Mouse (Mus musculus): ENCODE results near the gene Col8a2. TPM values are rescaled to one million over a fixed set of nuclear protein-coding genes. Genes with fewer than 3 reads are reported as not detected.

Col8a2 gene
- polyA plus RNA-seq, 1 experiment from 2014 or later: 1.9 TPM

GRCm38 (mm10) chr4:126287302-126287995 lies 856 bp downstream of the Col8a2 start:
- no peak for DNase-seq (ENCODE audit: low spot score)
- H3K4me1 ChIP-seq (replicated peaks; ENCODE audit: control insufficient read depth, insufficient read depth, low read length): peaks cover 6% of the 10 kb centered on the region; the same call in 1 of the 2 replicates
- H3K4me2 ChIP-seq: no peak overlapping the region
- H3K4me3 ChIP-seq (ENCODE audit: low read depth, low read length): peak overlapping the region; percentile 48; the same call in 1 of the 2 replicates
- H3K27ac ChIP-seq (ENCODE audit: low read depth, low read length): no peak overlapping the region
- peaks cover 69% of the 10 kb centered on the region for H3K27me3 ChIP-seq (replicated peaks; ENCODE audit: control insufficient read depth, insufficient read depth, low read length)
- ATAC-seq (replicated peaks; ENCODE audit: low FRiP score): no peak
- no peak overlapping the region for H3K9ac ChIP-seq (ENCODE audit: low read depth, low read length)
- H3K36me3 ChIP-seq (ENCODE audit: control insufficient read depth, insufficient read depth, low read length): no peaks in the 10 kb centered on the region
- 35% methylated on average over 11 of the region's 11 CpGs for WGBS
- H3K9me3 ChIP-seq (ENCODE audit: control insufficient read depth, low read length): no peaks in the 10 kb centered on the region

- DNase-seq (ENCODE audit: low spot score): no peak
- 32% methylated on average over 17 of the region's 17 CpGs for WGBS
- H3K9ac ChIP-seq (ENCODE audit: low read depth, low read length): no peak overlapping the region
Measured at GRCm38 (mm10) chr4:126288085-126288666, 1.6 kb downstream of the Col8a2 start.

GRCm38 (mm10) chr4:126290314-126290713 lies 3.7 kb downstream of the Col8a2 start:
- 76% methylated on average over 8 of the region's 8 CpGs for WGBS
- H3K27me3 ChIP-seq (replicated peaks; ENCODE audit: control insufficient read depth, insufficient read depth, low read length): peaks cover 59% of the 10 kb centered on the region

More at GRCm38 (mm10) chr4:126288085-126288666, 1.6 kb downstream of the Col8a2 start:
- no peak for ATAC-seq (replicated peaks; ENCODE audit: low FRiP score)
- no peak overlapping the region for H3K4me3 ChIP-seq (ENCODE audit: low read depth, low read length)
- peaks cover 69% of the 10 kb centered on the region for H3K27me3 ChIP-seq (replicated peaks; ENCODE audit: control insufficient read depth, insufficient read depth, low read length)
- 0 out of 2 replicates have a peak overlapping the region, but pooled peaks have one; percentile 7 for H3K4me2 ChIP-seq
- no peaks in the 10 kb centered on the region for H3K9me3 ChIP-seq (ENCODE audit: control insufficient read depth, low read length)
- no peak overlapping the region for H3K27ac ChIP-seq (ENCODE audit: low read depth, low read length)
- no peaks in the 10 kb centered on the region for H3K36me3 ChIP-seq (ENCODE audit: control insufficient read depth, insufficient read depth, low read length)
- H3K4me1 ChIP-seq (replicated peaks; ENCODE audit: control insufficient read depth, insufficient read depth, low read length): peaks cover 6% of the 10 kb centered on the region; the same call in 1 of the 2 replicates

GRCm38 (mm10) chr4:126291196-126291595 lies 4.6 kb downstream of the Col8a2 start:
- no peaks in the 10 kb centered on the region for H3K9me3 ChIP-seq (ENCODE audit: control insufficient read depth, low read length)
- no peak overlapping the region for H3K4me2 ChIP-seq
- no peak for ATAC-seq (replicated peaks; ENCODE audit: low FRiP score)
- WGBS: 27% methylated on average over 13 of the region's 13 CpGs
- no peak overlapping the region for H3K4me3 ChIP-seq (ENCODE audit: low read depth, low read length)
- H3K4me1 ChIP-seq (replicated peaks; ENCODE audit: control insufficient read depth, insufficient read depth, low read length): peaks cover 6% of the 10 kb centered on the region; the same call in 1 of the 2 replicates
- H3K36me3 ChIP-seq (ENCODE audit: control insufficient read depth, insufficient read depth, low read length): no peaks in the 10 kb centered on the region
- H3K27me3 ChIP-seq (replicated peaks; ENCODE audit: control insufficient read depth, insufficient read depth, low read length): peaks cover 59% of the 10 kb centered on the region
- H3K9ac ChIP-seq (ENCODE audit: low read depth, low read length): no peak overlapping the region
- DNase-seq (ENCODE audit: low spot score): no peak
- H3K27ac ChIP-seq (ENCODE audit: low read depth, low read length): no peak overlapping the region

More at GRCm38 (mm10) chr4:126290314-126290713, 3.7 kb downstream of the Col8a2 start:
- Histone ChIP-seq H3K4me2 (no peak overlapping the region), H3K4me3 (ENCODE audit: low read depth, low read length) (no peak overlapping the region), H3K27ac (ENCODE audit: low read depth, low read length) (no peak overlapping the region), H3K4me1 (replicated peaks; ENCODE audit: control insufficient read depth, insufficient read depth, low read length) (peaks cover 6% of the 10 kb centered on the region; the same call in 1 of the 2 replicates), H3K36me3 (ENCODE audit: control insufficient read depth, insufficient read depth, low read length) (no peaks in the 10 kb centered on the region), H3K9me3 (ENCODE audit: control insufficient read depth, low read length) (no peaks in the 10 kb centered on the region), H3K9ac (ENCODE audit: low read depth, low read length) (no peak overlapping the region)
- no peak for ATAC-seq (replicated peaks; ENCODE audit: low FRiP score)
- no peak for DNase-seq (ENCODE audit: low spot score)

- 58% methylated on average over 6 of the region's 6 CpGs for WGBS
- no peaks in the 10 kb centered on the region for H3K36me3 ChIP-seq (ENCODE audit: control insufficient read depth, insufficient read depth, low read length)
- no peak overlapping the region for H3K27ac ChIP-seq (ENCODE audit: low read depth, low read length)
- peaks cover 2% of the 10 kb centered on the region; the same call in 1 of the 2 replicates for H3K4me1 ChIP-seq (replicated peaks; ENCODE audit: control insufficient read depth, insufficient read depth, low read length)
- no peak overlapping the region for H3K4me3 ChIP-seq (ENCODE audit: low read depth, low read length)
- H3K4me2 ChIP-seq: no peak overlapping the region
- ATAC-seq (replicated peaks; ENCODE audit: low FRiP score) (no peak), DNase-seq (ENCODE audit: low spot score) (no peak)
- peaks cover 58% of the 10 kb centered on the region for H3K27me3 ChIP-seq (replicated peaks; ENCODE audit: control insufficient read depth, insufficient read depth, low read length)
- H3K9ac ChIP-seq (ENCODE audit: low read depth, low read length): no peak overlapping the region
- H3K9me3 ChIP-seq (ENCODE audit: control insufficient read depth, low read length): no peaks in the 10 kb centered on the region
Measured at GRCm38 (mm10) chr4:126295152-126295551, 8.6 kb downstream of the Col8a2 start.

DNA sequence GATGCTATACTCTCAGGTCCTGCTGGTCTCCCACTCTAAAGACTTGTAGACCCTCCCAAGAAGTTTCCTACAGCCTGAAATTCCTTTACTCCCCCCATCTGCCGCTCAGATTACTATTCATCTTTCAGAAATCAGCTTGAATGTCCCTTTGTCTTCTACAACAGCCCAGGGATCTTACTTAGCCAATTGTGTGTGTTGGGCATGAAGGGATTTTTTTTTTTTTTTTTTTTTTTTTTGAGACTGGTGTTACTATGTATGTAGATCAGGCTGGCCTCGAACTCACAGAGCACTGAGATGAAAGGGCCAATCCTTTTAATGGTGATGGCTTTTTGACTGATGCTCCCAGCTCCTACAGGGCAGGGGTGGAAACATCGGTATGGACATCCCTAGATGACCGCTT lies 9.3 kb downstream of the Col8a2 start:
- WGBS: 32% methylated on average over 4 of the region's 4 CpGs
- H3K36me3 ChIP-seq (ENCODE audit: control insufficient read depth, insufficient read depth, low read length): no peaks in the 10 kb centered on the region
- H3K4me2 ChIP-seq: no peak overlapping the region
- no peak overlapping the region for H3K9ac ChIP-seq (ENCODE audit: low read depth, low read length)
- H3K9me3 ChIP-seq (ENCODE audit: control insufficient read depth, low read length): no peaks in the 10 kb centered on the region
- peaks cover 3% of the 10 kb centered on the region; the same call in 1 of the 2 replicates for H3K4me1 ChIP-seq (replicated peaks; ENCODE audit: control insufficient read depth, insufficient read depth, low read length)
- ATAC-seq (replicated peaks; ENCODE audit: low FRiP score) (no peak), DNase-seq (ENCODE audit: low spot score) (no peak)
- H3K27ac ChIP-seq (ENCODE audit: low read depth, low read length): no peak overlapping the region
- no peak overlapping the region for H3K4me3 ChIP-seq (ENCODE audit: low read depth, low read length)
- peaks cover 59% of the 10 kb centered on the region for H3K27me3 ChIP-seq (replicated peaks; ENCODE audit: control insufficient read depth, insufficient read depth, low read length)

DNA sequence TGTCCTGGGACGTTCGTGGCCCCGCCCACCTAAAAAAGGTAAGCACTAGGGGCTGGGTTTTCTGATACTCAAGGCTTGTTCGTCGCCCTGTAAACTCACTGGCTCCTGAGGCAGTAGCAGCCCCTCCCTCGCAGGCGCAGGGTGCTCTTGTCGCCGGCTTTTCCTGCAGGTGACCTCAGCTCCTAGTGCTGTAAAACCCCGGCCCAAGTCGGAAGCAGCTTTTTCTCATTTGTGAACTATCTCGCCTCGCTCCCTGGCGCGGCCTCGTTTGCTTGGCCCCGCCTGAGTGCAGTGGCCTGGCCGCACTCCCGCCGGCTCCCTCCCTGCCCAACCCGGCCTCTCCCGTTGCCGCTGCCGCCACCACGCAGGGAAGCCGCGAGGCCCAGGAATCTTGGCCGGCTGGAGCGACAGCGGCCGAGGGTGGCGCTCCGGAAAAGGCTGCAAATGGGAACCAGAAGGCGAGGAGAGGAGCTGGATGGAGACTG lies 10.1 kb downstream of the Col8a2 start:
- Histone ChIP-seq H3K4me2 (peak overlapping the region; percentile 71), H3K27me3 (replicated peaks; ENCODE audit: control insufficient read depth, insufficient read depth, low read length) (peaks cover 62% of the 10 kb centered on the region), H3K36me3 (ENCODE audit: control insufficient read depth, insufficient read depth, low read length) (no peaks in the 10 kb centered on the region), H3K27ac (ENCODE audit: low read depth, low read length) (no peak overlapping the region), H3K9ac (ENCODE audit: low read depth, low read length) (peak overlapping the region; percentile 2; the same call in 1 of the 2 replicates), H3K4me1 (replicated peaks; ENCODE audit: control insufficient read depth, insufficient read depth, low read length) (peaks cover 6% of the 10 kb centered on the region; the same call in 1 of the 2 replicates), H3K9me3 (ENCODE audit: control insufficient read depth, low read length) (no peaks in the 10 kb centered on the region), H3K4me3 (ENCODE audit: low read depth, low read length) (peak overlapping the region; percentile 36)
- 2% methylated on average over 34 of the region's 34 CpGs for WGBS
- DNase-seq (ENCODE audit: low spot score) (peak; percentile 56), ATAC-seq (replicated peaks; ENCODE audit: low FRiP score) (no peak)

- H3K27ac ChIP-seq (ENCODE audit: low read depth, low read length): no peak overlapping the region
- peak overlapping the region; percentile 59 for H3K4me2 ChIP-seq
- no peak overlapping the region for H3K9ac ChIP-seq (ENCODE audit: low read depth, low read length)
- DNase-seq (ENCODE audit: low spot score) (no peak), ATAC-seq (replicated peaks; ENCODE audit: low FRiP score) (no peak)
- H3K4me1 ChIP-seq (replicated peaks; ENCODE audit: control insufficient read depth, insufficient read depth, low read length): peaks cover 6% of the 10 kb centered on the region; the same call in 1 of the 2 replicates
- no peaks in the 10 kb centered on the region for H3K9me3 ChIP-seq (ENCODE audit: control insufficient read depth, low read length)
- H3K36me3 ChIP-seq (ENCODE audit: control insufficient read depth, insufficient read depth, low read length): no peaks in the 10 kb centered on the region
- 2% methylated on average over 50 of the region's 50 CpGs for WGBS
- H3K27me3 ChIP-seq (replicated peaks; ENCODE audit: control insufficient read depth, insufficient read depth, low read length): peaks cover 77% of the 10 kb centered on the region
- peak overlapping the region; percentile 40 for H3K4me3 ChIP-seq (ENCODE audit: low read depth, low read length)
Measured at GRCm38 (mm10) chr4:126300916-126301583, 14.5 kb downstream of the Col8a2 start.
